Mouse (Mus musculus): ENCODE results near the gene Chst13.

DNA sequence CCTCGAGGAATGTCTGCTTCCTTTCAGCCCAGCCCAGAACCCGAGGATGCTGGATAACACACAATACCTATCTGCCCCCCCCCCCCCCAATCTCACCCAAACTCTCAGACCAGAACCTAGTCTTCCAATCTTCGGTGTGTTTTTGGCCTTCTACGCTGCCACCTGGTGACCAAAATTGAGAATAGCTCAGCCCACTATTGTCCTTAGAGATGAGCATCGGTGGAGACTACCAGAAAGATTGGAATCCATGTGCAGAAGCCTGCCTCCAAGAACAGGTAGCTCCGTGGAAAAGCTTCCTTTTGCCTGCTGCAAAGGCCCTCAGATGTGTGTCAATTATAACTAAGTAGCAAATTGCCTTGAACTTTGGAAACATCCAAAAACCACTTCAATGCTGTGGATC is 2.7 kb upstream of the Chst13 start:
- TF ChIP-seq CTCF (IDR thresholded peaks at IDR 0.05) (peak; percentile 61), EP300 (IDR thresholded peaks at IDR 0.05) (no peak)

Measured in lung, postnatal 0 days (tissue).